Mouse (Mus musculus) cerebellum, adult 9-10 months (tissue): ENCODE results near the gene Calcoco2.

Source experiments
- DNase-seq: peaks from one replicate; pipeline ENCODE4 v3.0.0; 2022

Gene Calcoco2

GRCm38 (mm10) chr11:96076221-96077105 is 35.3 kb downstream of the Calcoco2 start:
- DNase-seq: no peak

DNA sequence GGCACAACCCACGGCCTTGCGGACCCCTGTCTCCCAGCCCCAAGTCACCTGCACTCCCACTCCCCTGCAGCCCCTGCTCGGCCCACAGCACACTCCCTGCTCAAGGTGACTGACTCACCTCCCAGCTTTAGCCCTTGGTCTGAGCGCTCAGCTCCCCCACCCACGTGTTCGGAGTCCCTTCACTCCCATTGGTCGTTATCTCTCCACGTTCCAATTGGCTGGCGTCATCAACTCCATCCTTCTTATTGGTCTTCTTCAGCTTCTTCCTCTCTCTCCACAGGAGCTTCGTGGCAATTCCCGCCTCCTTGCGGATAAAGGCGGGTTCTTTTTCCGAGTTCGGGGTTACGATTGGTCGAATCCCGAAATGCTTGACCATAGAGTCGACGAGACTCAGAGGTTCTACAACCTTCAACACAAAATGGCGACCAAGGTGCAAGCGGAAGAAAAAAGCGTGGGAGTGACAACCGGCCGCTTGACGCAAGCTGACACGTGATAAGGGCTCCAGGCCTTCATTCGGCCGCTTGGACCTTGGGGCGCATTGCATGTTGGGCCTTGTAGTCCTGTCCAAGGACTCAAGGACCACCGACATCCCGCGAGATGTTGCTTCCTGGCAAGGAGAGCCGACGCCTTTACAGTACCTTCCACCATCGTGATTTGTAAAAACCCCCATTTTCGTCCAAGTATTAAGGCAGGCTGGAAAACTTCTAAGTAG is 36.1 kb downstream of the Calcoco2 start, which contains the start of gene Atp5g1:
Atp5g1 (minus strand) TSS at position 162 of the 712 bp plus-strand sequence.
- DNase-seq: peak; percentile 100

DNA sequence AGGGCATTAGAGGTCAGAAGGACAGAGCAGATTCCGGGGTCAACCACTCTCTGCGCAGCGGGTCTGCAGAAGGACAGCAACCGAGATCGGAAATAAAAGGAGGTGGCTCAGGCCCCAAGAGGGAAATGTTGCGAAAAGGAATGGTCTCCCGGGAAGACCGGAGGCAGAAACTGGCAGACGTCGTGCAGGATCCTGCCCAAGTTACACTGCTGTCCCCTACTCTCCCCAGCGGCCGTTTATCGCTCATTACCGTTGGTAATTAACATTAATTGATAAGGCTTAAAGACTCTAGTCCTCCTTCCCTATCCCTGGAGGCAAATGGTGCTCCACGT is 36.6 kb downstream of the Calcoco2 start:
- DNase-seq: peak; percentile 64

GRCm38 (mm10) chr11:96074351-96075176 is 37.2 kb downstream of the Calcoco2 start:
- peak; percentile 75 for DNase-seq

GRCm38 (mm10) chr11:96073295-96073993 is 38.3 kb downstream of the Calcoco2 start:
- no peak for DNase-seq

DNA sequence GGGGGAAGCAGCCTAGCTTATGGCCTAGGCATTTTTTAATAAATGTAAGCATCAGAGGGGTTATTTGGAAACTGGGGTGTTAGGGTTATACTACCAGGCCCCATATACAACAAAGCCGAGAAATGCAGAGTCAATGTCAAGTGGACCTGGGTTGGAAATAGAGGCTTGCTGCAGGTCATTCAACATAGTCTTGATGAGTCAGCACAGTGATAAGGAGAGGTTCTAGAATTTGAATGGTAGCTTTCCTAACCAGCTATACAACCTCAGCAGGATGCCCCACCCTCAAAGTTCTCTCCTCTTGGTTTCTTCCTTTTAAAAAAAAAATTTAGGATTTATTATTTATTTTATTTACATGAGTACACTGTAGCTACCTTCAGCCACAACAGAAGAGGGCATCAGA is 40.8 kb downstream of the Calcoco2 start:
- DNase-seq: no peak

- DNase-seq: no peak
These were observed 41.4 kb downstream of the Calcoco2 start for GRCm38 (mm10) chr11:96070353-96070752.

DNA sequence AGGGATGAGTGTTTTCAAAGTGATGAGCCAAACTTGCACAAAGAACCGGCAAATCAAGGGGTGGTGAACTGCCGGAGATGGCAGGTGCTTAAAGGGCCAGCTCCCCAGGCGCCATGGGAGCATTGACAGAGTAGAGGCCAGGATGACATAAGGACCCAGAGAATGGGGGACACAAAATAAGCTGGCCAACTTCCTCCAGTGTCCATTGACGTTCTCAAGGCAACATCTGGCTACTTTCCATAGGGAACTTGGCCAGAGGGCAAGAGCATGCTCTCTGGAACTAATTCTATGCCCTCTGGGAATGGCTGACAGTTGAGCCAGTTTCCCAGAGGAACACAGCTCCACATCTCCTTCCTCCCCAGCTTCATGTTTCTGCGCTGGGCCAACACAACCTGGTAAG is 43.5 kb downstream of the Calcoco2 start:
- DNase-seq: no peak

DNA sequence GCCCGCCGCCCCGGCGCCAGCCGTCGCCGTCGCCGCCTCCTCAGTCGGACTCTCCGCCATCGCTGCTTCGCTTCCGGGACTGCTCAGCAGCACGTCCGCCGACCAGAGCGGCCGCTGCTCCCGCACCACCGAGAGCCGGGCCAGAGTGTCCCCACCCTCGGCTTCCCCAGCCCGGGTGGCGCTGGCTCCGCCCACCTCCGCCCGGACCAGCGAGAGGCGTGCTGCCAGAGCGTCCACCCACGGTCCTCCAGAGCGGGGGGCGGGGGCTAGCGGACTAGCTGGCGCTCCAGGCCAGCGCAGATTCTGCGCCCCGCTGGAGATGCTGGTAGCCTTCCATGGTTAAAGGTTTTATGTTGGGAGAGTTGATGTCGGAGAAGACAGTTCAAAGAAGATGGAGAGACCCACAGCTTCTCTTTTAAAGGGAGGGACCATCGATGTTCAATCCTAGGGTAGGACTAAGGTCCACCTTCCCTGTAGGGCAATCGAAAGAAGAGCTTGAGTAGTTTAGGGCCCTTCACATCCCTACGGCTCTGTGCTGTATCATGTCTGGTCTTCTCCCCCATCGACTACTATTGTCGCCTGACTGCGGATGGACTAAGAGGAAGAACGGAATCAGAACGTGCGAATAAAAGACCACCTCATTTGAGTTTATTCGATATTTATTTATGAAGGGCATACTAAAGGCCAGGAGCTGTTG is 46.4 kb downstream of the Calcoco2 start, which contains the start of gene Ube2z:
Ube2z (minus strand) TSS at position 174 of the 697 bp plus-strand sequence.
- DNase-seq: peak; percentile 97

- no peak for DNase-seq
These were observed 47.1 kb downstream of the Calcoco2 start for GRCm38 (mm10) chr11:96064521-96065214.

DNA sequence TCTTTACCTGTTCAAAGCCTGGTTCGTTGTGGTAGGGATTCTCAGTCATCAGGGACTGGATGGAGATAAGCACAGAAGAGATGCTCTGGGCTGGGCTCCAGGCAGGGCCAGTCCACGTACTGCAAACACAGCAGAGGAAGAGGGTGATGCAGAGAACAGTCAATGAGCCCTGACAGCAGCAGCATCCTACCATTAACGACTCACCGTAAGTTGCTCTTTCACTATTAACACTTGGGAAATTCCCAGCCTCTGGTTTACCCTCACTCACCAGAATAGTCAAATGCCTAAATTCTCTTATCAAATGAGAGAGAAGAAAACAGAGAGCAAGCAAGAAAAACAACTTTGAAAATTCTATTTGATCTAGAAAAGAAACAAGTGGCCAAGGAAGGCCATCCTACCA is 53.5 kb downstream of the Calcoco2 start:
- DNase-seq: no peak

DNA sequence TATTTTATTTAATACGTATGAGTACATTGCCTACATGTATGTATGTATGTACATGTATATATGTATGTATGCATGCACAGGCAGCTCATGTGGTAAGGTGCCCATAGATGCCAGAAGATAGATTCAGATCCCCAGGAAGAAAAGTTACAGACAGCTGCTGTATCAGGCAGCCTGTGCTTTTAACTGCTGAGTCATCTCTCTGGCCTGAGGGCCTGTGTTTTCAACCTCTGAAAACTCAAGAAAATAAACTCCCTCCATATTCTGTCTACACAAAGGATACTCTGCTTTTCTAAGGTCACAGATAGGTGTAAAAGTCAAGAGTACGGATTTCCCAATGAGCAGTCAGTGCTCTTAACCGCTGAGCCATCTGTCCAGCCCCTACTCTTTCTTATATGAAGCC is 60.9 kb downstream of the Calcoco2 start:
- DNase-seq: no peak

GRCm38 (mm10) chr11:96049939-96050338 is 61.8 kb downstream of the Calcoco2 start:
- no peak for DNase-seq
